Mouse (Mus musculus) megakaryocyte-erythroid progenitor cell, adult 5-6 weeks (primary cell): ENCODE measurements around the gene Gm6904. TPM values are rescaled to one million over a fixed set of nuclear protein-coding genes. Genes with fewer than 3 reads are reported as not detected.
"Not testable (repeated sequence)": the region's sequence is repeated elsewhere in the genome, so short reads cannot be mapped to it uniquely, and the experiment has no call there.

Experiments
- ATAC-seq: replicated peaks from 2 replicates; pipeline ENCODE4 v1.8.0; 2016; ENCODE audit warnings: mild to moderate bottlenecking, inconsistent platforms; ENCODE audit not compliant: severe bottlenecking, poor library complexity, low FRiP score, low TSS enrichment
- total RNA-seq, 2 experiments: library from RNA; stranded (forward) in 1 of 2; stranded (reverse) in 1 of 2; fragments of 200-1000, 215-1000 nt in 1 of 2; fragments of >200 nt in 1 of 2; fragmentation: Nextera tagmentation in 1 of 2; gene quantifications; 2 replicates each; pipeline ENCODE4 v1.2.3; 2014 to 2017

Gene Gm6904
- total RNA-seq (2014; fragmentation: Nextera tagmentation) (not detected in 2 replicates), total RNA-seq (2017) (not detected in 2 replicates)

DNA sequence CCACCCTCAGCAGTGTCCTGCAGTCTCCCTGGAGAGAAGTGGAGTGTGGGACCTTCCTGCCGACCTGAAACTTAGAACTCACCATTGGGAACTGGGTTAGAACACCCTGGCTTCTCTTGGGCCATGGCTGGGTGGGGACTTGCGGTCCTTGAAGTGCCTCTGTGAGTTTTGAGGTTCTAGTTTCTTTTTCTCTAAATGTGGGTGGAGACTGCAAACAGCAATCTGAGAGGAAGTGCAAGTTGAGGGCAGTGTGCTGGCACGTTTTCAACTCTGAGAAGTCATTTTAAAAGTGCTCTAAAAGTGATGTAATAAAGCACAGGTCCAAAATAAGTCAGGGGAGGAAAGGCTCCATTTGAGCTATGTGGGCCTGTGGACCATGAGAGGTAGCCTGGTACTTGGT is at the start of gene Gm6904:
Gene Gm6904 (minus strand): TSS at position 161 of the 400 bp plus-strand sequence.
- ATAC-seq: no peak

DNA sequence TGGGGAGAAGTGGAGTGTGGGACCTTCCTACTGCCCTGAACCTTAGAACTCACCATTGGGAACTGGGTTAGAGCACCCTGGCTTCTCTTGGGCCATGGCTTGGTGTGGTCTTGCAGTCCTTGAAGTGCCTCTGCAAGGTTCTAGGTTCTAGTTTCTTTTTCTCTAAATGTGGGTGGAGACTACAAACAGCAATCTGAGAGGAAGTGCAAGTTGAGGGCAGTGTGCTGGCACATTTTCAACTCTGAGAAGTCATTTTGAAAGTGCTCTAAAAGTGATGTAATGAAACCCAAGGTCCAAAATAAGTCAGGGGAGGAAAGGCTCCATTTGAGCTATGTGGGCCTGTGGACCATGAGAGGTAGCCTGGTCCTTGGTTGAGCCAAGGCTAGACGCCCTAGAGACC is 37.4 kb upstream of the Gm6904 start, which contains the start of gene Phf11a:
Gene Phf11a (minus strand): TSS at position 132 of the 400 bp plus-strand sequence.
- not testable (repeated sequence) for ATAC-seq

DNA sequence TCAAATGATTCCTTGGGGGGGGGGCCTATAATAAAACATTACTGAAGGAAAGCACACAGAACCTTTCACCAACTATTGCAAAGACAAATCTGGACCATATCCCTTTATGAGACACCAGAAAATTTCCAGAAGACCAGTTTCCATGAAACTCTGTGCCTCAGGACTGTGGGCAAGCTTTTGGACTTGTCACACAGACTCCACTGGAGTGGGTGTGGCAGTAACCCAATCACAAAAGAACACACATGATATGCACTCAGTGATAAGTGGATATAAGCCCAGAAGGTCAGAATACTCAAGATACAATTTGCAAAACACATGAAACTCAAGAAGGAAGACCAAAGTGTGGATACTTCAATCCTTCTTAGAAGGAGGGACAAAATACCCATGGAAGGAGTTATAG is 31.8 kb upstream of the Gm6904 start:
- not testable (repeated sequence) for ATAC-seq

DNA sequence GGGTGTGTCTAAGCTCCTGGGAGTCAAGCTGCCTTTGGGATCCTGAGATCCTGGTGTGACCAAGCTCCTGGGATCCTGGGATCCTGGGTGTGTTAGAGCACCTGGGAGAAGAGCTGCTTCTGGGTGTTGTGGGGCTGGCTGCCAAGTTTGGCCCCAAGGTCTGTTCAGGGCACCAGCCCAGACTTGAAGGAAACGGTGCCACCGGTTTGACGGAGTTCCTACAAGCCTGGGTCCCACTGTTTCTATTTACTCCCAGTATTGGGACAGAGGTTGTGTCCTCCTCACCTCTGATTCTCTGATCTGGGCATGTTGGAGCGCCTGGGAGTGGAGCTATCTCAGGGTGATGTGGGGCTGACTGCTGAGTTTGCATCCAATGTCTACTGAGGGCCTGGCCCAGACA is 14.9 kb upstream of the Gm6904 start:
- not testable (repeated sequence) for ATAC-seq

DNA sequence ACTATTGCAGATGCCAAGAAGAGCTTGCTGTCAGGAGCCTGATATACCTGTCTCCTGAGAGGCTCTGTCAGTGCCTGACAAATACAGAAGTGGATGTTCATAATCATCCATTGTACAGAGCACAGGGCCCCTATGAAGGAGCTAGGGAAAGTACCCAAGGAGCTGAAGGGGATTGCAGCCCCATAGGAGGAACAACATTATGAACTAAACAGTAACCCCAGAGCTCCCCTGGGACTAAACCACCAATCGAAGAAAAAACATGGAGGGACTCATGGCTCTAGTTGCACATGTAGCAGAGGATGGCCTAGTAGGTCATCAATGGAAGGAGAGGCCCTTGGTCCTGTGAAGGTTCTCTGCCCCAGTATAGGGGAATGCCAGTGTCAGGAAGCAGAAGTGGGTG is 4.2 kb downstream of the Gm6904 start:
- not testable (repeated sequence) for ATAC-seq

DNA sequence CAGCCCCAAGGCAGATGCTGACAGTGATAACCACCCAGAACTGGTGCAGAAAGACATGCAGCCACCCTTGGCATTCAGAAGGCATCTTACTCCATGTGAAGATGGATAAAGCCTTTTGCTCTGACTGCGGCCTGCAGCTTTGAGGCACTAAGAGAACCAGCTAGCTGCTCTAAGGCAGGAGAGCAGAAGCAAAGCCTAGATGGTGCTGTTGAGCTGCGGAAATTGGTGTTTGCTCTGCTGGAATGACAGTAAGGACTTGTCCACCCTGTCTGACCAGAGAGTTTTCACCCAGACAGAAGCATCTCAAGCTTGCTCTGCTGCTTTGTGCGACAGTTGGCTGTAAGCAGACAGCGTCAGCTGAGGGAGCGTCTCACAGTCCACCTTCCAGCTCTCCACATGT is 9.7 kb downstream of the Gm6904 start:
- ATAC-seq: not testable (repeated sequence)

DNA sequence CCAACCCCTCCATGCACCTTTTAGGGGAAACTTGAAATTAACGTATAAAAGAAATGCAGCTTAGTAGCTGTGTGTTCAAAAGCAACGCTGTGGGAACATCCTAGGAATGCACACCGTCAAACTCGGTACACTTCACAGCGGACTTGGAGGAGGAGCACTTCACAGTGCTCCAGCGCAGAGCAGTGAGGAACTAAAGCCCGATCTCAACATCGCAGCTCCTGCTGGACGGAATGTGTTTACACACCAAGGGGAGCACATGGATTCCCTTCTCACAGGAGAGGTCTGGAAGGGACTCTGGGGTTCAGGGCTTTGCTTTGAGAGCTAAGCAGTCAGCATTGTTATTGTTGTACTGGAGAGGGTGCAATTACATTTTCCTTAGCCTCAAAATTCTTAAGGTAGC is 26.4 kb downstream of the Gm6904 start:
- ATAC-seq: no peak

DNA sequence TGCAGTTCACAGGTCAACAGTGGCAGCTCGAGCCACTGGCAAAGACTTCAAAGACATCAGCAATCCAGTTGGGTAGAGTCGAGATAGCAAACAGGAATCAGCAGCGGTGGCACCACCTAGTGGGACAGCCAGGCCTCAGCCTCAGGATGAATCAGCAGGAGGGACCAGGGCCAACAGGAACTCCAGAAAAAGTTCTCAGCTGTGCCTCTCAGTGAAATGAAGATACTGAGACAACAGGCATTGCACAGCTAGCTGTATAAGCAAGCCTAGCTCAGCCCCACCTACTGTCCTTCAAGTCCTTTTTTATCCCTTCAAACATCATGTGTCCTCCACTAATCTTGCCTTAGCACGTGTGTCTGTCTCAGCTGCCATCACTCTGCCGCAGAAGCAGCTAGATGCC is 28.0 kb downstream of the Gm6904 start:
- ATAC-seq: peak; percentile 98

DNA sequence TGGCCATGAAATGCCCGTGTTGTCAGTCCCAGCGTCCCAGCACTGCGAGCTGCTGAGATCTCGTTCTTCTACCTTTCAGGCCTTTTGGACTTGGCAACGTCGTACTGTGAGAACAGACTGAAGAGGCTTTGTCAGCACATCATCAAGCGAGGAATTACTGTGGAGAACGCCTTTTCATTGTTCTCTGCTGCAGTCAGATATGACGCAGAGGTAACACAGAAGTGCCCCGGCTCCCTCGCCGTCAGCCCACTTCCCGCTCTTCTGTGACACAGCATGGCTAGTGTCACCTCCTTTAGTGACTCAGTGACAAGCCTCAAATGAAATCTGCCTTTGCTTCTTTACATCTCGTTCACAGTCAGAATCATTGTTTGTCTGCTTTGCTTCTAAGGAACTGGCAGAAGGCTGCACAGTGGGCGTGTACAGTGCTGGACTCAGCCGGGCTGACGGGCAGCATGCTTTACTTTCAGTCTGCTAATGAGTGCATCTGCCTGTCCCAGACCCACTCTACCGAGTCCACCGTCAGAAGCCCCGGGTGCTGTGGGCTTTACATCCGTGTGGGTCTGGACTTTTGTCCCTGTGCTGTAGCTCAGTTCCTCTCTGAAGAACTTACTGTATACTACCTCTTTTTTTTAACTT is 29.6 kb downstream of the Gm6904 start:
- ATAC-seq: no peak

DNA sequence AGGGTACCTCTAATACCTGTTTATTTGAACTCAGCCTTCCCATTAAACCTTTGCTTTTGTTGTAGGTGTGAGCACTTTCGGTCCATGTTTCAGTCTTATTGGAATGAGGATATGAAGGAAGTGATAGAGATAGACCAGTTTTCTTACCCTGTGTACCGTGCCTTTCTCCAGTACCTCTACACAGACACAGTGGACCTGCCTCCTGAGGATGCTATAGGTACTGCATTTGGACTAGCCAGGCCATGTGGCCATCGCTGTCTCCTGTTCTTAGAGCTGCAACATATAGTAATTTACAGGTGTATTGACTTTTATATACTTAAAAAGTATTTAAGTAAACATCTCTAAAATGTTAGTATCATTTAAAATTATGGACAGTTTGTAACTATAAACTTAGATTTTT is 30.2 kb downstream of the Gm6904 start:
- ATAC-seq: 0 out of 2 replicates have a peak, but pooled peaks have one; percentile 28

DNA sequence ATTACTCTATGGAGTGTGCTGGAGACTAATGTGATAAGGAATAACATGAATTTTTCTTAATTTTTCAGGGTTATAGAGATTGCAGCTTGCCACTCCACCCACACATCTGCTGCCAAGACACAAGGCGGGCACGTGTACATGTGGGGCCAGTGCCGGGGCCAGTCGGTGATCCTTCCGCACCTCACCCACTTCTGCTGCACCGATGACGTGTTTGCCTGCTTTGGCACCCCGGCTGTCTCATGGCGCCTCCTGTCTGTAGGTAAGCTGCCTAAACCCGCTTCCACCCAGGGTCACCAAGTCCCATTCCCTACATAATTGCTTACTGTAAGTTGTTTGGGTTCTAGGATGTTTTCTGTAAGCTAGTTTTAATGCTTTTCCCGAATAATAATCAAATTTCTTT is 33.8 kb downstream of the Gm6904 start:
- no peak for ATAC-seq

DNA sequence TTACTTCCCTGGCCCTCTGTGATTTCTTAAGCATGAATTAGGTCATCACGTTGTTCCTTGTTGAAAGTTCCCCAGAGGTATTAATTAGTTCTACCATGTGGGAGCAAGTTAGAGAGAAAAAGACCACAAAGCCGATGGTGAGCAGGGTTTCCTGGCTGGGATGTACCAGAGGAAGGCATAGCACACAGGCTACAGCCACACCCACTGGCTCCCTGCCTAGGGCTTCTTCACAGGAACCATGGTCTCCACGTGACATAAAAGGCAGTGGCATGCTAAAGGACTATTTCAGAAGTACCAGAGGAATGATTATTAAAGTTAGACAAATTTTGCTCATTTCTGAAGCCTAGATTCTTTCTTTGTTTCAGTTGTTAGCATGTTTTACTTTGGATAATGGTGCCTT is 40.8 kb downstream of the Gm6904 start:
- ATAC-seq: 0 out of 2 replicates have a peak, but pooled peaks have one; percentile 44

DNA sequence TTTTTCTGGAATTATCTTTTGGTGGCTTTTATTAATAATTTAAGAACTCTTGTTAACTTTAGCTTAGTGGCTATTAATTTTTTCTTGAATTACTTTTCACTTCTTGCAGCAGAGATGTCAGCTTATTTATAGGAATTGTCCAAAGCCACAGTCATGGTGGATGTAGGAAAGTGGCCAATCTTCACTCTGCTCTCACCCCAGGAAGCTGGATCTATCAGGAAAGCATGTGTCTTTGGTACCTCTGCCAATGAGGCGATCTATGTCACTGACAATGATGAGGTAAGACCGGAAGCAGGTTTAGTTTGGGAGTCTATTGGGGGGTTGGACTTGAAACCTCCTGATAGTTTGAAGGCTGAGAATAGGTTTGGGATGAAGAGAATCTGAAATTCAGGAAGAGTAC is 50.2 kb downstream of the Gm6904 start:
- ATAC-seq: no peak

DNA sequence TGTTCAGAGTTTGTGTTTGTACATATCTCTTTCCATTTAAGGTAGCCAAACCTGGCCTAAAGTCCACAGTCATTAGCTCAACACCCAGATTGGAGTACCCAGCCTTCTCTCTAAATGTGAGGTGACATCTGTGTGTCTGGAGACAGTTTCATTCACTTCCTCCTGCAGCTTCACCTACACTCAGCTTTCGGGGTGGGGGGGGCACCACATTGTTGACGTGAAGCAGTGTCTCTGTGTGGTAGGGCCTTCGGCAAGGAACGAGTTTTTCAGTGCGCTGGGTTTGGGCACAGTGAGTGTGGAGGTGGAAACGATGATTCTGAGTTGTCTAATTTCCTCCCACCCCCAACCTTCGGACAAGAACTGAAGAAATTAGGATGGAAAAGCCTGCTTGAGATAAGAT is 51.0 kb downstream of the Gm6904 start:
- no peak for ATAC-seq

DNA sequence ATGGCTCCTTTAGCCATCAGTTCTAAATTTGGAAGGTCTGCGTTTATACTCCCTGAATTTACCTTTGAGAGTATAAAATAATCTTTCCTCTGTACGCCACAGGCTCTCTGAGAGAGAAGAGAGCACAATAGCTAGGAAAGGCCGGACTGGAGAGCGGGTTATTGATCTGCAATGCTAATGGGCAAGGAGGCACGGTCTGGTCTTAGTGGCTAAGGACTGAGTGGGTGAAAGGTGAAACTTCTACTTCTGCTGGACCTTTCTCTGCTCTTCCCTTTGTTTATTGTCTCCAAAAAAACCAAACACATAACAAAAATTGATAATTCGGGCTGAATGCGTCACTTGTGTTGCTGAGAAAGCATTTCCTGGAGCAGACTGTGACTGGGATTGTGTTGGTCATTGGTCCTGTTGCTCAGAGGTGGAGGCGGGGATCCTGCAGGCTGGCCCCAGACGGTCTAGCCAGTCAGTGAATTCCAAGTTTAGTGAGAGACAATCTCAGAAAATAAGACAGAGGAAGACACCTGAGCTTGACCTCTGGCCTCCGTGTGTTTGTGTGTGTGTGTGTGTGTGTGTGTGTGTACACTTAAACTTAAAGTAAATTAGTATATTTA is 53.9 kb downstream of the Gm6904 start:
- no peak for ATAC-seq

DNA sequence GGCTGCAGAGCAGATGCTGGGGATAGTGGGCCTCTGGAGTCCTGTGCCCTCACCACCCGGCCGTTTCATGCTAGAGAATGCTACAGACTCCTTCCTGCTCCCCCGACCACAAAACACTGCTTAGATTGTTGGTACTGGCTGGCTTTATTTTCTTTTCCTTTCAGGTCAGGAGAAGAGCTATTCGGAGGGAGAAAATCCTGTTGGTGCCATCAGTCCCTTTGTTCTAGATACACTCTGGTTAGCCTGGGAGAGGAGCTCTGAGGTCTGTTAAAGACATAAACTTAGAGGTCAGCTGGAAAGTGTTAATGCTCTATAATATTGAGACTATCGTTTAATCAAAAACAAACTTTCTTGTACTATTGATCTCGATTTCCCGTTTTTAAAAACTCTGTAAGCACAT is 54.6 kb downstream of the Gm6904 start:
- no peak for ATAC-seq

DNA sequence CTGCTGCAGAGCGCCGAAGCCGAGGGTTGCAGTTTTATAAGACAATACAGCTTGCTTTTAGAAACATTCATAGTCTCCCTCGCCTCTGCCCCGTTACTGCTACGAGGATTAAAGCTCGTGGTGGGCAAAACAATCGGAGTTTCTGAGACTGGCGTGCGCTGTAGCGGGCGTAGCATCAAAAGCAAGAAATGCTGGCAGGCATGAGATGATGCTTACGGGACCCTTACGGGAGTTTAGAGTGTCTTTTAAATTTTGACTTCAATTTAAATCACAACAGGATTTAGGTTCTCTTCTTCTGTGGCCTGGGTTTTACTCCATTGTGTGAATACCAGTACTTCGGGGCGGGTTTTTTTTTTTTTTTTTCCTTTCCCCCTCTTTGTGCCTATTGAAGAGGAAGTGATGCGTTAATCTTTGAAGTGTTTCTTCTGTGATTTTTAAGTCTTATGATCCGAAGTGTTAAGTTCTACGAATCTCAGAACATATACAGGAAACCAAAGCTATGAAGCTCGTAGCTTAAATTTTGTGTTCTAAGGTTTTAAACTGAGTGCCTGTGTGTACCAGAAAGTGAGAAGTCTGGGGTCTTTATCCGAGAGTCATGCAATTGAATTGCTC is 58.3 kb downstream of the Gm6904 start:
- ATAC-seq: no peak

DNA sequence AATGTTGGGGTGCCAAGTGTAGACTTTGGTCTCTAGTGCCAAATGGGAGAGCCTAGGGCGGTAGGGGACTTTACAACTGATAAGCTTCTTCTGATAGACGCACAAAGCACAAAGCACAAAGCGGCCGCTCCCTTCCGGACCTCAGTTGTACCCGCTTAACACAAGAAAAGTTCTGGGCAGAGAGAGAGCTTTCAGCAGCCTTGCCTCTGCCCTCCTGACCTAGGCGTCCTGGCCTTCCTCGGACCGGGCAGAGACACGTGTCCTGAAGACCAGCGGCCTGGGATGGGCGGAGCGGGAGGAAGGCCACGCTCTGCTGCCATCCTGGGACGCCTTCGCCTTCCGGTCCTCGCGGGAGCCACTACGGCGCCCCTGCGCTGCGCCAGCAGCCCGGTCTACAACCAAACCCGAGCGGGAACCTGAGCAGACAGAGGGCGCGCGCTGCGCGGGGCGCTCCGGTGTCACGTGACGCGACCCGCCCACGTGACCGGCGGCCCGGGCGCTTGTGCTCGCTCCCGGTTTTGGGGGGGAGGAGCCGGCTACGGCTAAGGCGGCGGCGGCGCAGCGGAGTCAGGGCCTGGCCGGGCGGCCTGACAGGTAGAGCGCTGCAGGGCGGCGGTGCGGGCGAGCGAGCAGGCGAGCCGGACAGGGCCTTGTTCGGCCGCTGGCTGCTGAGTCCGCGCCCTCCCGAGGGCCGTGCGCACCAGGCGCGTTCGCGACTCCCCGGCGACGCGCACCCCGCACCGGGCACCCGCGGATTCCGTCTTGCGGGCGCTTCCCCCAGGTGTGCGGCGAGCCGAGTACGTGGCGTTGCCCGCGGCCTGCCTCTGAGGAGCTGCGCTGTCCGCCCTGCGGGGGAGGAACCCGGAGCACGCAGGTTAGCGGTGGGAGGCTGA is 59.1 kb downstream of the Gm6904 start, which contains the start of gene Rcbtb1:
Gene Rcbtb1 (plus strand): TSS at position 499 of the 893 bp plus-strand sequence.
- ATAC-seq: peak; percentile 88
